Mouse (Mus musculus) midbrain, embryonic 10.5 days (tissue): ENCODE measurements around the gene Taar4. TPM values are rescaled to one million over a fixed set of nuclear protein-coding genes. Genes with fewer than 3 reads are reported as not detected.

Experiments used
- polyA plus RNA-seq: library from polyadenylated mRNA; unstranded; fragments of >200 nt; fragmentation: Nextera tagmentation; extraction: Ambion mirVana; gene quantifications from 2 replicates; pipeline ENCODE4 v1.2.1, GENCODE M21; 2016

The Taar4 gene
- polyA plus RNA-seq, 1 experiment from 2014 or later: not detected

Other genes with a start within 250 kb of the Taar4 start
- gene Rps12, start 173.2 kb upstream of the Taar4 start, polyA plus RNA-seq: 112 and 145 TPM in 2 replicates
- gene Slc18b1, start 163.5 kb upstream of the Taar4 start, polyA plus RNA-seq: 10.4 and 12.2 TPM in 2 replicates
- gene Vnn3, start 109.0 kb upstream of the Taar4 start, polyA plus RNA-seq: not detected in 2 replicates
- 2.2 and 3.5 TPM in 2 replicates for gene Vnn1, start 65.8 kb upstream of the Taar4 start, polyA plus RNA-seq
- gene Taar1, start 40.1 kb upstream of the Taar4 start, polyA plus RNA-seq: not detected in 2 replicates
- not detected in 2 replicates for gene Taar2, start 21.9 kb upstream of the Taar4 start, polyA plus RNA-seq
- gene Taar3, start 10.9 kb upstream of the Taar4 start, polyA plus RNA-seq: not detected in 2 replicates
- not detected in 2 replicates for gene Taar5, start 10.2 kb downstream of the Taar4 start, polyA plus RNA-seq
- gene Taar6, start 25.2 kb downstream of the Taar4 start, polyA plus RNA-seq: not detected in 2 replicates
- gene Taar7a, start 33.0 kb downstream of the Taar4 start, polyA plus RNA-seq: not detected in 2 replicates
- gene Taar7b, start 39.4 kb downstream of the Taar4 start, polyA plus RNA-seq: not detected in 2 replicates
- gene Taar7d, start 66.7 kb downstream of the Taar4 start, polyA plus RNA-seq: not detected in 2 replicates
- gene Taar7e, start 77.1 kb downstream of the Taar4 start, polyA plus RNA-seq: not detected in 2 replicates
- not detected in 2 replicates for gene Taar7f, start 89.0 kb downstream of the Taar4 start, polyA plus RNA-seq
- gene Taar8a, start 116.0 kb downstream of the Taar4 start, polyA plus RNA-seq: not detected in 2 replicates
- not detected in 2 replicates for gene Taar8b, start 131.8 kb downstream of the Taar4 start, polyA plus RNA-seq
- not detected in 2 replicates for gene Taar8c, start 141.4 kb downstream of the Taar4 start, polyA plus RNA-seq
- 0.11 TPM in 1 of 2 replicates, not detected in the other for gene Taar9, start 149.0 kb downstream of the Taar4 start, polyA plus RNA-seq
- gene Stx7, start 188.8 kb downstream of the Taar4 start, polyA plus RNA-seq: 52.7 and 72.1 TPM in 2 replicates